Mouse (Mus musculus) spleen, adult 2 months (tissue): ENCODE measurements around the gene Caprin2.

ENCODE experiments used
- CTCF ChIP-seq: fragments of 200-500 bp; IDR thresholded peaks from 2 replicates; pipeline ENCODE4 v1.5.1; 2011; ENCODE audit warnings: mild to moderate bottlenecking, inconsistent platforms; ENCODE audit not compliant: insufficient read depth, insufficient read length, insufficient replicate concordance; ENCODE audit errors: extremely low read depth
- POLR2A ChIP-seq: fragments of 200-500 bp; IDR thresholded peaks from 2 replicates; pipeline ENCODE4 v1.6.1; 2011; ENCODE audit warnings: low read depth, low read length, inconsistent platforms

- TF ChIP-seq CTCF (no peak), POLR2A (no peak)
Measured at GRCm38 (mm10) chr6:148944767-148945508, 48.9 kb upstream of the Caprin2 start.
